Mouse (Mus musculus) right cerebral cortex, adult 2 months (tissue): Measurements from ENCODE around the gene Vmn1r165.
"Not testable (repeated sequence)": the region's sequence is repeated elsewhere in the genome, so short reads cannot be mapped to it uniquely, and the experiment has no call there.

Experiments used
- DNase-seq, 2 experiments: peaks; one replicate each; pipeline ENCODE4 v3.0.0; 2021 to 2022; ENCODE audit warnings: low spot score in 2 of 2

Vmn1r165 gene

GRCm38 (mm10) chr7:23217032-23217431, at the start of gene Vmn1r165:
Gene Vmn1r165, plus strand, starts transcription at chr7:23217332.
- not testable (repeated sequence) for DNase-seq

DNA sequence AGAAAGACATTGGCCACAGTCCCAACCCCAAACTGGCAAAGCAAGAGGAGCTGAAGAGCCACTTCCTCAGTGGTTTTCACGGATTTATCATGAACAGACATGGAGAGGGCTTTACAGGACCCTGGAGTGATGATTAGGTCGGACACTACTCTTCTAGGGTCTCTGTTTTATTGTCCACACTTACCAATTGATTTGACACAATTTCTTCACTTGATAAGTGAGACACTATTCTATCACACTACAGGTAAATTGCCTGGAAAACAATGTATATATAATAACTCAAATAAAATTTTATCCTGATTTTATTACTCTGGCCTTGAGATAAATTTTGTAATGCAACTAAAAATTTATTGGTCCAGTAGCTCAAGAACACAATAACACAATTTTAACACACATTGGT, 34.5 kb downstream of the Vmn1r165 start, which contains the start of gene Vmn1r166:
Vmn1r166 (minus strand) TSS at position 101 of the 400 bp plus-strand sequence.
- DNase-seq: not testable (repeated sequence)
